25 mouse cellular contexts compared by ENCODE assay signal in the genomic region with DNA sequence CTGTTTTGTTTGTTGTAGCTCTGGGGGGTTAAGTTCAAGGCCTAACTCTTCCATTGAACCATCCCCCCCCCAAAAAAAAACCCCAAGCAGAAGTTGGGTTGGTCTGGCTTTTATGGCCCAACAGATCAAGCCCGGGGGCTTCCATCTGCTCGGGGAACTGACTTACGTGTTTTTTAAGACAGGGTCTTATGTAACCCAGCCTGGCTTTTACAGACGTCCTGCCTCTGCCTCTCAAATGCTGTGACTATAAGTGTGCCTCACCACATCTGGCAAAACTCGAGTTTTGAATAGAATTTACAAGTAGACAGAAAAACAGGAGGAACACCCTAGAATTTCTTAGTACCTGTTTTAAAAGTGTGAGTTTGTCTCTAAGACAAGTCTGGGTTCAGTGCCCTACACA. TPM values are rescaled to one million over a fixed set of nuclear protein-coding genes. Genes with fewer than 3 reads are reported as not detected.
DNase-seq lines count a peak whose midpoint lies in the region; TF ChIP-seq lines count a peak whose summit lies in the region.
"Had no signal": no experiment of that assay in that cellular context is flagged by ENCODE, and none has a peak within 500 bp of the region (broad histone marks: within the 10 kb centered on the region; RNA-seq: fewer than 3 reads in every experiment).

No protein-coding gene starts in this region.

- TF ChIP-seq CTCF in cerebellum, adult 2 months (IDR thresholded peaks at IDR 0.05; ENCODE audit: borderline replicate concordance, insufficient read depth, low read depth, low read length) = no peak
- TF ChIP-seq CTCF in layer of hippocampus, adult 2 months (conservative IDR thresholded peaks at IDR 0.05) = no peak

- H3K4me3 ChIP-seq in cerebellum, adult 2 months (replicated peaks; ENCODE audit: insufficient read depth, low read depth, low read length) = no peak overlapping the region
- H3K4me3 ChIP-seq in layer of hippocampus, adult 2 months = no peak overlapping the region
- H3K4me3 ChIP-seq: embryonic facial prominence, embryonic 10.5 days; forebrain, embryonic 13.5 days; heart, embryonic 10.5 days; hindbrain, embryonic 13.5 days had no signal

- TF ChIP-seq POLR2A in cerebellum, adult 2 months (IDR thresholded peaks at IDR 0.05; ENCODE audit: borderline replicate concordance, insufficient read depth, low read length) = no peak

- WGBS in cerebellum, adult 2 months = 88% methylated on average over 5 of the region's 5 CpGs

- DNase-seq in cerebellum, adult 2 months = peak; percentile 2 to 5
- no peak for DNase-seq in cerebellum, postnatal 10 days
- DNase-seq in heart, adult 11 months = peak; percentile 77
- no peak for DNase-seq in heart, postnatal 25 days (ENCODE audit: low spot score)
- DNase-seq in layer of hippocampus, adult 2 months (ENCODE audit: low spot score in 2 of 2) = peak in 1 of 2 experiments; percentile 8
- DNase-seq in layer of hippocampus, adult 8-10 months (ENCODE audit: low spot score in 2 of 2) = no peak
- DNase-seq: adrenal gland, postnatal 14 days; cerebellum, postnatal 14 days; forebrain, postnatal 0 days had no signal

- peaks cover 42% of the 10 kb centered on the region for H3K4me1 ChIP-seq in cerebellum, adult 2 months (ENCODE audit: control insufficient read depth, insufficient read depth, low read length)

- H3K27ac ChIP-seq in cerebellum, adult 2 months (ENCODE audit: insufficient read depth, low read length) = no peak overlapping the region
- H3K27ac ChIP-seq in layer of hippocampus, adult 2 months = peak overlapping the region; percentile 87
- H3K27ac ChIP-seq: embryonic facial prominence, embryonic 10.5 days; forebrain, embryonic 13.5 days; heart, embryonic 10.5 days; hindbrain, embryonic 13.5 days; hindbrain, postnatal 0 days had no signal

- intact Hi-C loops in heart, postnatal 25 days (cut with DNase I) = no loop called here

- H3K27me3 ChIP-seq in cerebellum, adult 2 months (ENCODE audit: control insufficient read depth, insufficient read depth, low read length) = no peaks in the 10 kb centered on the region
- H3K27me3 ChIP-seq: Patski had no signal

RNA-seq across cellular contexts. Expression of a gene that starts 14.8 kb away (rescaled TPM):
- 43.5 and 47.1 TPM in 2 replicates for polyA plus RNA-seq in cerebellum, adult 2 months (2012; rRNA removed)
- 100 to 1,000 TPM in 1 of 2 experiments, 10 to 100 TPM in 1; 77.7 to 191 TPM for total RNA-seq in heart, postnatal 25 days (2021)
- 10 to 100 TPM; 79.2 to 82.4 TPM for total RNA-seq in layer of hippocampus, adult 2 months (2021)
- total RNA-seq in layer of hippocampus, adult 8-10 months (2022) = 100 to 1,000 TPM in 1 of 4 experiments, 10 to 100 TPM in 3; 82.1 to 101 (median 90.9) TPM

RNA-seq across cellular contexts. Expression of a gene that starts 19.9 kb away (rescaled TPM):
- 2.7 and 7.3 TPM in 2 replicates for polyA plus RNA-seq in cerebellum, adult 2 months (2012; rRNA removed)
- total RNA-seq in heart, postnatal 25 days (2021) = not detected
- total RNA-seq in layer of hippocampus, adult 2 months (2021) = 1 to 10 TPM in 1 of 2 experiments, not detected in 1; 1.3 TPM
- 1 to 10 TPM in 2 of 4 experiments, under 1 TPM in 2; 0.33 to 1.4 (median 0.95) TPM for total RNA-seq in layer of hippocampus, adult 8-10 months (2022)
- total RNA-seq: adrenal gland, adult 18-20 months; adrenal gland, postnatal 14 days; CH12.LX; gastrocnemius, adult 18-20 months; gastrocnemius, postnatal 36 days; heart, adult 18-20 months; heart, postnatal 10 days; hematopoietic stem cell, adult 5-6 weeks had no signal
- polyA plus RNA-seq: activated CD4-positive, CD25-positive, alpha-beta regulatory T cell, adult 4 months; embryonic facial prominence, embryonic 14.5 days; heart, embryonic 14.5 days had no signal

RNA-seq across cellular contexts. Expression of a gene that starts 25.5 kb away (rescaled TPM):
- polyA plus RNA-seq in cerebellum, adult 2 months (2012; rRNA removed) = 26.0 and 29.1 TPM in 2 replicates
- 10 to 100 TPM in 1 of 2 experiments, 1 to 10 TPM in 1; 9.7 to 10.9 TPM for total RNA-seq in heart, postnatal 25 days (2021)
- 10 to 100 TPM; 12.3 to 14.4 TPM for total RNA-seq in layer of hippocampus, adult 2 months (2021)
- 10 to 100 TPM; 14.6 to 23.4 (median 18.8) TPM for total RNA-seq in layer of hippocampus, adult 8-10 months (2022)
- total RNA-seq: CH12.LX; hematopoietic stem cell, adult 5-6 weeks had no signal
- polyA plus RNA-seq: activated CD4-positive, CD25-positive, alpha-beta regulatory T cell, adult 4 months had no signal

RNA-seq across cellular contexts. Expression of a gene that starts 31.7 kb away (rescaled TPM):
- polyA plus RNA-seq in cerebellum, adult 2 months (2012; rRNA removed) = 0.41 and 0.75 TPM in 2 replicates
- under 1 TPM in 1 of 2 experiments, not detected in 1; 0.11 TPM for total RNA-seq in heart, postnatal 25 days (2021)
- under 1 TPM; 0.27 to 0.38 TPM for total RNA-seq in layer of hippocampus, adult 2 months (2021)
- 1 to 10 TPM in 1 of 4 experiments, under 1 TPM in 3; 0.43 to 1.1 (median 0.58) TPM for total RNA-seq in layer of hippocampus, adult 8-10 months (2022)
- total RNA-seq: CH12.LX; hematopoietic stem cell, adult 5-6 weeks; hindbrain, postnatal 0 days had no signal
- polyA plus RNA-seq: activated CD4-positive, CD25-positive, alpha-beta regulatory T cell, adult 4 months; forebrain, embryonic 13.5 days; forebrain, postnatal 0 days; hindbrain, postnatal 0 days had no signal

RNA-seq across cellular contexts. Expression of a gene that starts 31.7 kb away (rescaled TPM):
- polyA plus RNA-seq in cerebellum, adult 2 months (2012; rRNA removed) = 31.2 and 34.0 TPM in 2 replicates
- total RNA-seq in heart, postnatal 25 days (2021) = 1 to 10 TPM; 7.7 to 8.1 TPM
- 10 to 100 TPM; 29.2 to 30.7 TPM for total RNA-seq in layer of hippocampus, adult 2 months (2021)
- 10 to 100 TPM; 27.2 to 31.7 (median 28.4) TPM for total RNA-seq in layer of hippocampus, adult 8-10 months (2022)

Comparison
In these comparisons a context has a peak if more than half of its experiments do, and no peak if none do; other contexts are left out.
1. DNase-seq: peak in cerebellum, adult 2 months (2 of 2) and heart, adult 11 months (single experiment); none in cerebellum, postnatal 10 days (0 of 2), heart, postnatal 25 days (single experiment) and layer of hippocampus, adult 8-10 months (0 of 2).